ENCODE assay signal across 28 mouse cellular contexts in the genomic region with DNA sequence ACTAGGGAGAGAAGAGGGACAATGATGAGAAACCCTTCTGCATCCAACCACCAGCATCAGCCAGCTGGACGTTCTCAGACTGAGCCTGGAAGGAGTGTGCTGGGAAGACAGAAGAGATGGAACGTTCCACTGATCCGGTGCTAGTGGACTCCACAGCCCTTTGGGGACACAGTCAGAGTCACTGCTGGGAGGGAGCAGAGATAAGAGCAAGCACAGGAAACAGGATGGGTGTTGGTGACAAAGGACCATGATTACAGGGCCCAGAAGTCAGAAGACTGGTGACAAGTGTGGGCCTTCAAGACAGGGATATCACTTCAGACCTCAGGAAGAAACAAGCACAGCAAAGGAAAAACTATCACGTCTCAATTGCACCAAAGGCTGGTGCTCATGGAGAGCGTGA. TPM values are rescaled to one million over a fixed set of nuclear protein-coding genes. Genes with fewer than 3 reads are reported as not detected.
DNase-seq lines count a peak whose midpoint lies in the region; ATAC-seq and TF ChIP-seq lines count a peak whose summit lies in the region.
"Had no signal": no experiment of that assay in that cellular context is flagged by ENCODE, and none has a peak within 500 bp of the region (broad histone marks: within the 10 kb centered on the region; RNA-seq: fewer than 3 reads in every experiment).

No protein-coding gene starts in this region.

- H3K9ac ChIP-seq in heart, embryonic 15.5 days, result no peak overlapping the region
- H3K9ac ChIP-seq: hindbrain, embryonic 13.5 days; limb, embryonic 15.5 days; liver, embryonic 15.5 days had no signal

- no peak overlapping the region for H3K4me2 ChIP-seq in heart, embryonic 15.5 days
- H3K4me2 ChIP-seq: hindbrain, embryonic 13.5 days; limb, embryonic 15.5 days; liver, embryonic 15.5 days had no signal

- no peaks in the 10 kb centered on the region for H3K36me3 ChIP-seq in heart, embryonic 10.5 days
- no peaks in the 10 kb centered on the region for H3K36me3 ChIP-seq in heart, embryonic 15.5 days
- H3K36me3 ChIP-seq: hindbrain, embryonic 13.5 days; limb, embryonic 10.5 days; limb, embryonic 15.5 days; liver, embryonic 15.5 days had no signal

- H3K27me3 ChIP-seq in heart, embryonic 10.5 days (ENCODE audit: insufficient read depth, poor library complexity, severe bottlenecking), result peaks cover 53% of the 10 kb centered on the region
- H3K27me3 ChIP-seq in heart, embryonic 15.5 days, result no peaks in the 10 kb centered on the region
- H3K27me3 ChIP-seq: CH12.LX; hindbrain, embryonic 13.5 days; limb, embryonic 15.5 days; liver, embryonic 15.5 days had no signal

- 39% methylated on average over 5 of the region's 5 CpGs for WGBS in heart, embryonic 10.5 days
- 44% methylated on average over 5 of the region's 5 CpGs for WGBS in heart, embryonic 15.5 days

- no peak overlapping the region for H3K4me3 ChIP-seq in heart, embryonic 10.5 days
- no peak overlapping the region for H3K4me3 ChIP-seq in heart, embryonic 15.5 days
- H3K4me3 ChIP-seq in layer of hippocampus, adult 2 months, result no peak overlapping the region
- H3K4me3 ChIP-seq: hindbrain, embryonic 13.5 days; limb, embryonic 10.5 days; limb, embryonic 15.5 days; liver, embryonic 15.5 days had no signal

- no peaks in the 10 kb centered on the region for H3K9me3 ChIP-seq in heart, embryonic 10.5 days
- H3K9me3 ChIP-seq in heart, embryonic 15.5 days (replicated peaks), result no peaks in the 10 kb centered on the region
- H3K9me3 ChIP-seq: hindbrain, embryonic 13.5 days; limb, embryonic 10.5 days; limb, embryonic 15.5 days; liver, embryonic 15.5 days had no signal

- intact Hi-C loops in heart, postnatal 36 days (cut with DNase I), result no loop called here

- 0 out of 2 replicates have a peak, but pooled peaks cover 4% of the 10 kb centered on the region for H3K4me1 ChIP-seq in heart, embryonic 10.5 days
- peaks cover 6% of the 10 kb centered on the region; the same call in 1 of the 2 replicates for H3K4me1 ChIP-seq in heart, embryonic 15.5 days (replicated peaks)
- H3K4me1 ChIP-seq: limb, embryonic 10.5 days; limb, embryonic 15.5 days; liver, embryonic 15.5 days had no signal

- H3K27ac ChIP-seq in heart, embryonic 10.5 days, result no peak overlapping the region
- no peak overlapping the region for H3K27ac ChIP-seq in heart, embryonic 15.5 days
- H3K27ac ChIP-seq in layer of hippocampus, adult 2 months, result no peak overlapping the region
- H3K27ac ChIP-seq: hindbrain, embryonic 13.5 days; limb, embryonic 10.5 days; limb, embryonic 15.5 days; liver, embryonic 15.5 days had no signal

- ATAC-seq in heart, embryonic 15.5 days (replicated peaks; ENCODE audit: insufficient number of reproducible peaks, insufficient read depth, low FRiP score, low read depth), result peak; percentile 59; the same call in 1 of the 2 replicates
- ATAC-seq: activated CD4-positive, CD25-positive, alpha-beta regulatory T cell, adult 4 months; forebrain, embryonic 14.5 days; intestine, postnatal 0 days had no signal

- peak; percentile 90 for DNase-seq in heart, adult 11 months
- DNase-seq in heart, embryonic 10.5 days (ENCODE audit: low spot score), result no peak
- no peak for DNase-seq in heart, postnatal 36 days
- DNase-seq in lung, postnatal 25 days (ENCODE audit: low spot score), result peak; percentile 37
- DNase-seq in lung, postnatal 14 days, result no peak
- DNase-seq in cerebellum, postnatal 4 days (ENCODE audit: low spot score in 2 of 2), result no peak
- no peak for DNase-seq in layer of hippocampus, adult 2 months (ENCODE audit: low spot score in 2 of 2)
- DNase-seq: adrenal gland, adult 2 months; adrenal gland, postnatal 36 days; cerebellum, adult 18-20 months; cerebellum, postnatal 10 days; gastrocnemius, postnatal 14 days; kidney, adult 9 months; kidney, postnatal 10 days; layer of hippocampus, adult 9-11 months; lung, postnatal 10 days; midbrain, embryonic 14.5 days; thymus, adult 2 months; thymus, postnatal 36 days had no signal

- no peak for TF ChIP-seq CTCF in layer of hippocampus, adult 2 months (conservative IDR thresholded peaks at IDR 0.05)

RNA-seq across cellular contexts. Expression of a gene that starts 25.9 kb away (rescaled TPM):
- polyA plus RNA-seq in heart, embryonic 10.5 days (2016; fragmentation: Nextera tagmentation; extraction: Ambion mirVana), result 7.6 and 10.3 TPM in 2 replicates
- polyA plus RNA-seq in heart, embryonic 15.5 days (2015; fragmentation: Nextera tagmentation; extraction: Ambion mirVana), result 7.2 and 10.3 TPM in 2 replicates
- total RNA-seq in heart, postnatal 36 days (2021), result 10 to 100 TPM; 60.8 to 67.6 TPM
- total RNA-seq in layer of hippocampus, adult 2 months (2021), result 100 to 1,000 TPM; 292 to 293 TPM
- total RNA-seq: CH12.LX had no signal

Comparison
In these comparisons a context has a peak if more than half of its experiments do, and no peak if none do; other contexts are left out.
1. DNase-seq: peak in heart, adult 11 months (single experiment) and lung, postnatal 25 days (single experiment); none in heart, embryonic 10.5 days (single experiment), heart, postnatal 36 days (0 of 2), lung, postnatal 14 days (single experiment), cerebellum, postnatal 4 days (0 of 2) and layer of hippocampus, adult 2 months (0 of 2).
2. RNA of a gene that starts 25.9 kb away (total RNA-seq): 292 to 293 TPM in layer of hippocampus, adult 2 months; 60.8 to 67.6 TPM in heart, postnatal 36 days; every median in the first group is over 4 times any median in the second.